Mouse (Mus musculus) liver, embryonic 11.5 days (tissue): ENCODE results near the gene Scaper. TPM values are rescaled to one million over a fixed set of nuclear protein-coding genes. Genes with fewer than 3 reads are reported as not detected.

Source experiments
- ATAC-seq: fragments of 200-750 bp; cut with Nextera tagmentation; replicated peaks from 2 replicates; pipeline ENCODE4 v1.8.0; 2017; ENCODE audit warnings: moderate number of reproducible peaks, mild to moderate bottlenecking, moderate TSS enrichment, moderate library complexity; ENCODE audit not compliant: low FRiP score
- DNase-seq: peaks from one replicate; pipeline ENCODE4 v3.0.0-alpha.2; 2017; ENCODE audit warnings: low spot score
- H3K27ac ChIP-seq: fragments of 300-500 bp; sonication (generic); 2 replicates; pipeline ENCODE4 v1.5.1; 2014; ENCODE audit warnings: mild to moderate bottlenecking, low read depth, low read length, control low read depth
- H3K27me3 ChIP-seq: fragments of 300-500 bp; sonication (generic); replicated peaks from 2 replicates; pipeline ENCODE4 v1.6.1; 2014; ENCODE audit warnings: low read length, mixed read lengths; ENCODE audit not compliant: control insufficient read depth, insufficient read depth
- H3K36me3 ChIP-seq: fragments of 300-500 bp; sonication (generic); 2 replicates; pipeline ENCODE4 v1.6.1; 2014; ENCODE audit warnings: mild to moderate bottlenecking, low read length, moderate library complexity, mixed read lengths; ENCODE audit not compliant: control insufficient read depth, insufficient read depth
- H3K4me1 ChIP-seq: fragments of 300-500 bp; sonication (generic); replicated peaks from 2 replicates; pipeline ENCODE4 v1.6.1; 2014; ENCODE audit warnings: low read length, mixed read lengths; ENCODE audit not compliant: control insufficient read depth, insufficient read depth
- H3K4me2 ChIP-seq: fragments of 300-500 bp; sonication (generic); 2 replicates; pipeline ENCODE4 v1.6.1; 2014; ENCODE audit warnings: mild to moderate bottlenecking, control low read depth, moderate library complexity
- H3K4me3 ChIP-seq: fragments of 300-500 bp; sonication (generic); 2 replicates; pipeline ENCODE4 v1.5.1; 2014; ENCODE audit warnings: low read depth, low read length, control low read depth
- H3K9ac ChIP-seq: fragments of 300-500 bp; sonication (generic); 2 replicates; pipeline ENCODE4 v1.6.1; 2014; ENCODE audit warnings: low read depth, low read length, control low read depth
- H3K9me3 ChIP-seq: fragments of 300-500 bp; sonication (generic); 2 replicates; pipeline ENCODE4 v1.6.1; 2016; ENCODE audit warnings: low read length, inconsistent platforms, mixed read lengths; ENCODE audit not compliant: control insufficient read depth
- WGBS: fragments of 180-500 bp; shearing (Covaris S2); extraction: QIAGEN DNeasy Blood & Tissue Kit; methylation state at CpG from one replicate; pipeline ENCODE4 v1.1.7; 2014; 5-methylcytosine and 5-hydroxymethylcytosine counted together
- polyA plus RNA-seq: library from polyadenylated mRNA; unstranded; fragments of >200 nt; fragmentation: Nextera tagmentation; extraction: Ambion mirVana; gene quantifications from 2 replicates; pipeline ENCODE4 v1.2.1, GENCODE M21; 2014

The Scaper gene
- polyA plus RNA-seq, 1 experiment from 2014 or later: 4.3 TPM

DNA sequence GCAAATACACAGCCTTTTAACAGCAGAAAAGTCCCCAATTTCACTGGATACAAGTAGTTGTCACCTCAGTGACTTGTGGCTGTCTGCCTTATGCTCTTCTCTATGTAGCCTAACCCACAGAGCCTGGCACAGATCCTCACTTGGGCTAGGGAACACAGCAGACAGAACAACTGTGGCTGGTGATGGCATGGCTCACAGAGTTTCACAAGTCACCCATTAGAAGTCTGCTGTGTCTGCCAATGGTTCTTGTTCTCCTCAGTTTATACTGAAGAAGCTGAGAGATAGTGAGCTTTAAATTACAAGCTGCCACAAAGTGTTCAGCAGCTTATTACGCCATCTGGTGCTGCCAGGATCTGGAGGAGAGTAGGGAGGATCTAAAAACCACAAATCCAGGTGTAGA is 361.3 kb downstream of the Scaper start:
- Histone ChIP-seq H3K4me2 (no peak overlapping the region), H3K27me3 (no peaks in the 10 kb centered on the region), H3K36me3 (no peaks in the 10 kb centered on the region), H3K9me3 (no peaks in the 10 kb centered on the region), H3K4me1 (no peaks in the 10 kb centered on the region; the same call in 1 of the 2 replicates), H3K9ac (no peak overlapping the region), H3K4me3 (no peak overlapping the region), H3K27ac (no peak overlapping the region)
- ATAC-seq (no peak), DNase-seq (no peak)
- WGBS: 66% methylated on average over 1 of the region's 1 CpGs

DNA sequence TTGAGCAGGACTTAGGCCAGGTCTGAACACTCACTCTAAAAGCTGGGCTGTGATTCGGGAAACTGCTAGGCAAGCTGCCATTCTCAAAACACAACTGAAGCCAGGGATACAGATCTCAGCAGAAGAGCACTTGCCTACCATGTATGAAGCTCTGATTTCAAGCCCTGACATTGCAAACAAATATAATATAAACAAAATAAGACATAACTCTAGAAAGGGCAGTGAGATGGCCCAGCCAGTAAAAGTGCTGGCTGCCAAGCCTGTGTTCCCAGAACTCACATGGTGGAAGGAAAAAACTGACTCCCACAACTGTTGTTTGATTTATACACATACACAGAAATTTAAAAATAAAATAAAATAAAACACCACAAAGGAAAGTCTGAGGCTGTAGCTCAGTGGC is 366.8 kb downstream of the Scaper start:
- H3K9ac ChIP-seq: no peak overlapping the region
- no peak for ATAC-seq
- H3K4me2 ChIP-seq: no peak overlapping the region

GRCm38 (mm10) chr9:55568466-55569159 is 369.3 kb downstream of the Scaper start:
- no peak overlapping the region for H3K4me3 ChIP-seq
- ATAC-seq (no peak), DNase-seq (no peak)
- H3K9ac ChIP-seq: no peak overlapping the region
- WGBS: 61% methylated on average over 5 of the region's 5 CpGs
- H3K4me2 ChIP-seq: no peak overlapping the region
- H3K27ac ChIP-seq: no peak overlapping the region
- no peaks in the 10 kb centered on the region for H3K9me3 ChIP-seq
- H3K27me3 ChIP-seq: no peaks in the 10 kb centered on the region
- H3K4me1 ChIP-seq: no peaks in the 10 kb centered on the region
- no peaks in the 10 kb centered on the region for H3K36me3 ChIP-seq

More for the DNA sequence above, 366.8 kb downstream of the Scaper start:
- H3K4me3 ChIP-seq: no peak overlapping the region
- H3K27ac ChIP-seq: no peak overlapping the region
- H3K9me3 ChIP-seq: no peaks in the 10 kb centered on the region
- 90% methylated on average over 1 of the region's 1 CpGs for WGBS
- no peak for DNase-seq
- no peaks in the 10 kb centered on the region for H3K4me1 ChIP-seq
- H3K36me3 ChIP-seq: no peaks in the 10 kb centered on the region
- H3K27me3 ChIP-seq: no peaks in the 10 kb centered on the region

GRCm38 (mm10) chr9:55560960-55561359 is 377.0 kb downstream of the Scaper start:
- Histone ChIP-seq H3K36me3 (no peaks in the 10 kb centered on the region), H3K9me3 (no peaks in the 10 kb centered on the region), H3K9ac (no peak overlapping the region), H3K4me1 (peaks cover 3% of the 10 kb centered on the region; the same call in 1 of the 2 replicates), H3K27ac (no peak overlapping the region), H3K4me2 (no peak overlapping the region), H3K27me3 (no peaks in the 10 kb centered on the region), H3K4me3 (no peak overlapping the region)
- no peak for DNase-seq
- WGBS: 90% methylated on average over 1 of the region's 1 CpGs
- no peak for ATAC-seq

GRCm38 (mm10) chr9:55554986-55555385 is 382.9 kb downstream of the Scaper start:
- Histone ChIP-seq H3K36me3 (no peaks in the 10 kb centered on the region), H3K27me3 (peaks cover under 1% of the 10 kb centered on the region; the same call in 1 of the 2 replicates), H3K4me3 (no peak overlapping the region), H3K9ac (no peak overlapping the region), H3K4me1 (no peaks in the 10 kb centered on the region; the same call in 1 of the 2 replicates), H3K27ac (no peak overlapping the region), H3K9me3 (no peaks in the 10 kb centered on the region), H3K4me2 (no peak overlapping the region)
- ATAC-seq (no peak), DNase-seq (no peak)
- WGBS: 17% methylated on average over 1 of the region's 1 CpGs

DNA sequence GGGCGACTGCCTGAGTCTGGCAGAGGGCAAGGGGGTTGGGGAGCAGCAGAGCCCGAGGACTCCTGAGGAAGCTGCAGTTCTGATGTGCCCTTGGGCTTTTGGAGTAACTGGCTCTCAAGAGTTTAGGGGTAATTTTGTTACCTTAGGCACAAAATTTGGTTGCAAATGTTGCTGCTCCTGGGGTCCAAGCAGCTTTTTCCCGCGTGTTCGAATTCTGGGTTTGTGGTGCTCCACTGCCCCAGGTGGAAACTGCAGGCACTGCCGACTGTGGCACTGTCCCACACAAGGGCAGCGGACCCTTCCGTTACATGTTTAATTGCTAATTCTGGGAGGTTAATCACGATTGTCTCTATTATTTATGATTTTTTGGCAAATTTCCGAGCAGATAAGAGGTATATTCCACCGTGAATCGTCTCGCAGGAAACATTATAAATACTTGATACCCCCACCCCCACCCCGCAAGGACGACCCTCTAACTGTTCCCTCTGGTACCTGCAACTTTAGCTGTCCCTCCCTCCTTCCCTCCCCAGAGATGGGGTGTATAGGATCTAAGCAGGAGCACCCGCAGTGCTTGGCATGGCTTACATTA is 388.5 kb downstream of the Scaper start:
- DNase-seq (no peak), ATAC-seq (no peak)
- peaks cover 16% of the 10 kb centered on the region for H3K4me1 ChIP-seq
- WGBS: 9% methylated on average over 16 of the region's 16 CpGs
- H3K4me2 ChIP-seq: peak overlapping the region; percentile 49
- no peak overlapping the region for H3K4me3 ChIP-seq
- 0 out of 2 replicates have a peak overlapping the region, but pooled peaks have one; percentile 20 for H3K9ac ChIP-seq
- no peak overlapping the region for H3K27ac ChIP-seq
- H3K27me3 ChIP-seq: peaks cover 57% of the 10 kb centered on the region
- H3K9me3 ChIP-seq: peaks cover 2% of the 10 kb centered on the region; the same call in 1 of the 2 replicates
- H3K36me3 ChIP-seq: no peaks in the 10 kb centered on the region

DNA sequence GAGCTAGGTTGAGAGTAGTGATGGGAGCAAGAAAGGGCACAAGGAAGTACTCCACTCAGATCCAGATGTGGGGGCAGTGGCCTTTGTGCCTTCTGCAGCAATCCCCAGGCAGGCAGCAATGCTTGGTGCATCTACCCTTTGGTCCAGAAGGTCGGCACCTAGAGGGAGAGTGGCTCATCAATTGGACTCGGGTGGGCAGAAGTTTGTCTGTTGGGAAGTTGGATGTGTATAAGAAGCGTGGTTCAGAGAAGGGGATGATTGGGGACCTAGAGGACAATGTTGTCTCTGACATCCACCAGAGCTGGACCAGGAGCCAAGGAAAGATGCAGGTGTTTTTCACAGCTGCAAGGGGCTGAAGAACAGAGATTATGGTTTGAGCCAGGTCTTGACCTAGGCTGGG is 389.0 kb downstream of the Scaper start:
- H3K36me3 ChIP-seq: no peaks in the 10 kb centered on the region
- H3K4me2 ChIP-seq: peak overlapping the region; percentile 49
- H3K4me3 ChIP-seq: no peak overlapping the region
- DNase-seq (no peak), ATAC-seq (no peak)
- peaks cover 16% of the 10 kb centered on the region for H3K4me1 ChIP-seq
- H3K9me3 ChIP-seq: peaks cover 2% of the 10 kb centered on the region; the same call in 1 of the 2 replicates
- no peak overlapping the region for H3K27ac ChIP-seq
- no peak overlapping the region for H3K9ac ChIP-seq
- 23% methylated on average over 3 of the region's 3 CpGs for WGBS
- H3K27me3 ChIP-seq: peaks cover 62% of the 10 kb centered on the region

DNA sequence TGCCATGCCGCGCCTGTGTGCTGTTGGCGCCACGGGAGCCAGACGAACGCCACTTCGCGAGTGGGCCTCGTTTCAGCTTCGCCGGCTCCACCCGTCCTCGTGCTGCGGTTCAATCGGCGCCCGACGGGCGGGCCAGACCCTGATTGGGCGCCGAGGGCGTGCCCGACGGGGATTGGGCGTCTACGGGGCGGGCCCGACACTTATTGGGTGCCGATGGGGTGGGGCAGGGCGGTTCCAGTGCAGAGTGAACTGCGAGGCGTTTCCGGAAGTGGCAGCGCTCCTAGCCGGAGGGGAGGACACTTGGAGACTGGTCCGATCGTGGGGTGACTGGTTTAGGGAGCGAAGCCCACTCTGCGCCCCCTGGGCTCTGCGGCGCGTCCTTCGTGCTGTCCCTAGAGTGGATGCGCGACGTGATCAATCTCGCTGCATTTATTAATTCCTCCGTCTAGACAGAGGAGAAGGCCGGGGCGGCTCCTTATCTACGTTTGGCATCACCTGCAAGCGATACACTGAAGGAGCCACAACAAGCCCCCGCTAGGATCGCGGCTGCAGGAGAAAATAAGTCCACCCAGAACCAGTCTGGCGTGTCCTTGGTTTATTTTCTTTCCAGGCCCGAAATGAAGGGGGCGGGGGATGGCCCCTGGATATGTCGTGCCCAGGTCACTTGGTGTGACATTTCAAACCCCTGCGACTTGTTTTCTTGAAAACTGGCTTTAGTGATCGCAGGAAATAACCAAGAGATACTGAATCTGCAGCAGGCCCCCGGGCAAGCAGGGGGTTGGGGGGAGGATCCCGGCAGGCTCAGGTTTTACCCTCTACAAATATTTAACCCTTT is 391.5 kb downstream of the Scaper start:
- peak; percentile 57 for ATAC-seq

More for the DNA sequence above, 391.5 kb downstream of the Scaper start:
- Histone ChIP-seq H3K4me1 (peaks cover 24% of the 10 kb centered on the region), H3K4me2 (peak overlapping the region; percentile 78), H3K9ac (no peak overlapping the region), H3K27me3 (peaks cover 87% of the 10 kb centered on the region), H3K36me3 (no peaks in the 10 kb centered on the region), H3K27ac (no peak overlapping the region), H3K4me3 (peak overlapping the region; percentile 33), H3K9me3 (peaks cover 2% of the 10 kb centered on the region; the same call in 1 of the 2 replicates)
- DNase-seq: peak; percentile 71
- 4% methylated on average over 63 of the region's 63 CpGs for WGBS
